Mouse (Mus musculus) stomach, postnatal 0 days (tissue): ENCODE data around the gene Rasgef1b. TPM values are rescaled to one million over a fixed set of nuclear protein-coding genes. Genes with fewer than 3 reads are reported as not detected.
"Not testable (repeated sequence)": the region's sequence is repeated elsewhere in the genome, so short reads cannot be mapped to it uniquely, and the experiment has no call there.

Experiments used
- ATAC-seq: fragments of 200-750 bp; cut with Nextera tagmentation; 2 replicates; pipeline ENCODE4 v1.8.0; 2017; ENCODE audit not compliant: low FRiP score, low TSS enrichment
- DNase-seq: peaks from one replicate; pipeline ENCODE4 v3.0.0-alpha.2; 2016; ENCODE audit warnings: low spot score
- H3K27ac ChIP-seq: fragments of 300-500 bp; sonication (generic); replicated peaks from 2 replicates; pipeline ENCODE4 v1.5.1; 2014; ENCODE audit warnings: mild to moderate bottlenecking, control low read depth
- H3K27me3 ChIP-seq: fragments of 300-500 bp; sonication (generic); 2 replicates; pipeline ENCODE4 v1.6.1; 2014; ENCODE audit warnings: low read length; ENCODE audit not compliant: control insufficient read depth, insufficient read depth
- H3K36me3 ChIP-seq: fragments of 300-500 bp; sonication (generic); 2 replicates; pipeline ENCODE4 v1.6.1; 2014; ENCODE audit warnings: low read length, mixed read lengths; ENCODE audit not compliant: control insufficient read depth, insufficient read depth
- H3K4me1 ChIP-seq: fragments of 300-500 bp; sonication (generic); replicated peaks from 2 replicates; pipeline ENCODE4 v1.6.1; 2014; ENCODE audit warnings: antibody characterized with exemption; ENCODE audit not compliant: control insufficient read depth, insufficient read depth
- H3K4me2 ChIP-seq: fragments of 300-500 bp; sonication (generic); replicated peaks from 2 replicates; pipeline ENCODE4 v1.6.1; 2014; ENCODE audit warnings: low read depth, mild to moderate bottlenecking, control low read depth, moderate library complexity
- H3K4me3 ChIP-seq: fragments of 300-500 bp; sonication (generic); 2 replicates; pipeline ENCODE4 v1.5.1; 2014; ENCODE audit warnings: low read depth, low read length, control low read depth
- H3K9ac ChIP-seq: fragments of 300-500 bp; sonication (generic); 2 replicates; pipeline ENCODE4 v1.6.1; 2014; ENCODE audit warnings: mild to moderate bottlenecking, low read length, control low read depth, mixed read lengths
- H3K9me3 ChIP-seq: fragments of 300-500 bp; sonication (generic); 2 replicates; pipeline ENCODE4 v1.6.1; 2016; ENCODE audit warnings: low read length; ENCODE audit not compliant: control insufficient read depth
- CTCF ChIP-seq: IDR thresholded peaks from 2 replicates; pipeline ENCODE4 v1.5.1; 2016; ENCODE audit warnings: antibody characterized with exemption, low read depth, mild to moderate bottlenecking, moderate library complexity
- EP300 ChIP-seq: optimal IDR thresholded peaks from 2 replicates; pipeline ENCODE3; 2016; ENCODE audit warnings: antibody characterized with exemption
- WGBS: fragments of 180-500 bp; shearing (Covaris S2); extraction: QIAGEN DNeasy Blood & Tissue Kit; methylation state at CpG from one replicate; pipeline ENCODE4 v1.1.7; 2014; 5-methylcytosine and 5-hydroxymethylcytosine counted together
- polyA plus RNA-seq: library from polyadenylated mRNA; unstranded; fragments of >200 nt; fragmentation: Nextera tagmentation; extraction: Ambion mirVana; gene quantifications from 2 replicates; pipeline ENCODE4 v1.2.1, GENCODE M21; 2015

Gene Rasgef1b
- polyA plus RNA-seq, 1 experiment from 2014 or later: 37.4 TPM

- DNase-seq (no peak), ATAC-seq (no peak)
- Histone ChIP-seq H3K9ac (no peak overlapping the region), H3K36me3 (peaks cover 20% of the 10 kb centered on the region), H3K4me2 (no peak overlapping the region), H3K4me1 (no peaks in the 10 kb centered on the region), H3K4me3 (no peak overlapping the region), H3K27me3 (no peaks in the 10 kb centered on the region), H3K27ac (no peak overlapping the region), H3K9me3 (no peaks in the 10 kb centered on the region)
- WGBS: 31% methylated on average over 5 of the region's 5 CpGs
- TF ChIP-seq EP300: no peak
- TF ChIP-seq CTCF: no peak
Observed at GRCm38 (mm10) chr5:99218385-99218784, 510.5 kb downstream of the Rasgef1b start.

DNA sequence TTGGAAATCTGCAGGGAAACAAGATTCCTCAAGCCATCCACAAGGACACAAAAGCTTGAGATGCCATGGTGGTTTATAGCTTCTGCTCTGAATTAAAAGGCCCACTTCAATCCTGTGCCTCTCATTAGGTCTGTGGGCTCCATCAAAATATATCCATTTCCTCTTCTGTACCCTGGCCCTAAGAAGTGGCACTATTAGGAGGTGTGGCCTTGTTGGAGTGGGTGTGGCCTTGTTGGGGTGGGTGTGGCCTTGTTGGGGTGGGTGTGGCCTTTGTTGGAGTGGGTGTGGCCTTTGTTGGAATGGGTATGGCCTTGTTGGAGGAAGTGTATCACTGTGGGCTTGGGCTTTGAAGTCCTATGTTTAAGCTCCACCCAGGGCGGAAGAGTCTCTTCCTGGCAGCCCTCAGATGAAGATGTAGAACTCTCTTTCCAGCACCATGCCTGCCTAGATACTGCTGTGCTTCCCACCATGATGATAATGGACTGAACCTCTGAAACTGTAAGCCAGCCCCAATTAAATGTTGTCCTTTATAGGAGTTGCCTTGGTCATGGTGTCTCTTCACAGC is 512.2 kb downstream of the Rasgef1b start:
- H3K9ac ChIP-seq, H3K4me2 ChIP-seq, H3K4me3 ChIP-seq, H3K4me1 ChIP-seq, H3K27me3 ChIP-seq, H3K27ac ChIP-seq, H3K9me3 ChIP-seq: not testable (repeated sequence)
- peaks cover 13% of the 10 kb centered on the region for H3K36me3 ChIP-seq
- WGBS: 91% methylated on average over 1 of the region's 1 CpGs
- peak; percentile 35 for DNase-seq
- ATAC-seq: peak; percentile 77

DNA sequence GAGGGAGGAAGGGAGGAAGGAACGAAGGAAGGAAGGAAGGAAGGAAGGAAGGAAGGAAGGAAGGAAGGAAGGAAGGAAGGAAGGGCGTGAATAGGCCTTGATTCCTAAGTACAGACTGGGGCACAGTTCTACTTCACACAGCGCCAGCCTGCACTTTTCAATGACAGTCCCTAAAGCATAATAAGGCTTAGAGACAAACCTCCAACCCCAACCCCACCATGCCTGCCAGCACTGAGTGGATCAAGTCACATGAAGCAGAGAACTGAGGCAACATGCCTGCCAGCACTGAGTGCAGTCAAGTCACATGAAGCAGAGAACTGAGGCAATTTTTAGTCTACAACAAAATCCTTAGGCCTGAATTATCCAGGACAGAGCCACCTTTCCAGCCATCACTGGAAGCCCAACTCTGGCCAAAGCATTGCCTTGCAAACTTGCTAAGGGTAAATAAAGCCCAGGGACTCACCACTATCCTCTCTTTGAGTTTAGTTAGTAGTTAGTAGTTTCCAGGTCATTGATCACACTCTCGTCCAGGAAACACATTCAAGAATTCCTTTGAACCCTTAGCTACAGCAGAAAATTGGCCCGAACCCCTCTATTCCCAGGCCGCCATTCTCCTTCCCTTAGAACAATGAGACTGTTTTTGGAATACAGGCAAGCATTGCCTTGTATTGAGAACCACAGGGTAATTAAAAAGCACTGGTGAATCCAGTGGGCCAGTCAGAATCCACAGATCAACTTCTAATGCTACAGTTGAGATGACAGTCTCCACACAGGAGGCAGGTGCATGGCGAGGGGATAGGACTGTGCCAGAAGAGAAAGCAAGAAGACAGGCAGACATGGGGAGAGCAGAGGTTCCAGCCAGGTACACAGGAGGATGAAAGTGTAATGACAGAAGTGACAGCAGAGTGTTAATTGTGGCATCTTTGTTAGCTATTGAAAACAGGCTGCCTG is 513.4 kb downstream of the Rasgef1b start:
- 92% methylated on average over 7 of the region's 7 CpGs for WGBS
- TF ChIP-seq CTCF (no peak), EP300 (no peak)
- no peak overlapping the region for H3K4me3 ChIP-seq

GRCm38 (mm10) chr5:99214400-99214799 is 514.5 kb downstream of the Rasgef1b start:
- H3K9ac ChIP-seq: no peak overlapping the region
- no peaks in the 10 kb centered on the region for H3K27me3 ChIP-seq
- 69% methylated on average over 6 of the region's 6 CpGs for WGBS
- DNase-seq (no peak), ATAC-seq (no peak)
- no peak for TF ChIP-seq CTCF
- no peak for TF ChIP-seq EP300
- no peaks in the 10 kb centered on the region for H3K4me1 ChIP-seq
- no peak overlapping the region for H3K4me3 ChIP-seq
- H3K36me3 ChIP-seq: peaks cover 9% of the 10 kb centered on the region
- no peak overlapping the region for H3K27ac ChIP-seq
- no peaks in the 10 kb centered on the region for H3K9me3 ChIP-seq
- H3K4me2 ChIP-seq: no peak overlapping the region

More for the DNA sequence above, 513.4 kb downstream of the Rasgef1b start:
- Histone ChIP-seq H3K4me2 (no peak overlapping the region), H3K36me3 (peaks cover 9% of the 10 kb centered on the region), H3K4me1 (no peaks in the 10 kb centered on the region), H3K9ac (no peak overlapping the region), H3K27ac (no peak overlapping the region), H3K9me3 (no peaks in the 10 kb centered on the region), H3K27me3 (no peaks in the 10 kb centered on the region)
- DNase-seq: no peak
- no peak for ATAC-seq

- no peak for DNase-seq
- Histone ChIP-seq H3K4me2 (no peak overlapping the region), H3K27ac (no peak overlapping the region), H3K4me3 (no peak overlapping the region), H3K9ac (no peak overlapping the region), H3K9me3 (no peaks in the 10 kb centered on the region), H3K4me1 (no peaks in the 10 kb centered on the region), H3K27me3 (no peaks in the 10 kb centered on the region), H3K36me3 (peaks cover 9% of the 10 kb centered on the region)
- WGBS: 79% methylated on average over 6 of the region's 6 CpGs
- TF ChIP-seq EP300: no peak
- TF ChIP-seq CTCF: no peak
- no peak for ATAC-seq
Observed at GRCm38 (mm10) chr5:99213211-99213610, 515.7 kb downstream of the Rasgef1b start.

DNA sequence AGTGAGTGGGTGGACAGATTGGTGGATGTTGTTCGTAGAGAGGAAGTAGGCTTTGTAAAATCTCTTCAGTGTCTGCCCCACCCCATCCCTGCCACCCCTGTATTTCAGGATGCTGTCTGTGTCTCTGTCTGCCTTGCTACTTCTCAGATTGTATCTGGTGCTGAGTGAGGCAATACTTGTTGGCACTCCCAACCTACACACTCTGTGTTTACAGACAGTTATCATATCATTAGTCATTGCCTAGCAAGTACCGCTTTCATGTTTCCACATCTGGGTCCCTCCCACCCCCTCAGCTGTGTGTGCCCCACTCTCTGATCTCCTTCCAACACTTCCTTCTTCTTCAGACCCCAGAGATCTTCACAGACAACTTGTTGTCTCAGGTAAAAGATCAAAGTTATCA is 525.4 kb downstream of the Rasgef1b start:
- DNase-seq: no peak
- Histone ChIP-seq H3K4me1 (no peaks in the 10 kb centered on the region), H3K36me3 (no peaks in the 10 kb centered on the region), H3K27me3 (no peaks in the 10 kb centered on the region), H3K9me3 (no peaks in the 10 kb centered on the region), H3K27ac (no peak overlapping the region), H3K4me2 (no peak overlapping the region), H3K4me3 (no peak overlapping the region), H3K9ac (no peak overlapping the region)
- 39% methylated on average over 2 of the region's 2 CpGs for WGBS
- peak; percentile 71 for ATAC-seq
- TF ChIP-seq EP300 (no peak), CTCF (no peak)
